Comparison of ENCODE assay signal across 8 mouse cellular contexts in the genomic region with DNA sequence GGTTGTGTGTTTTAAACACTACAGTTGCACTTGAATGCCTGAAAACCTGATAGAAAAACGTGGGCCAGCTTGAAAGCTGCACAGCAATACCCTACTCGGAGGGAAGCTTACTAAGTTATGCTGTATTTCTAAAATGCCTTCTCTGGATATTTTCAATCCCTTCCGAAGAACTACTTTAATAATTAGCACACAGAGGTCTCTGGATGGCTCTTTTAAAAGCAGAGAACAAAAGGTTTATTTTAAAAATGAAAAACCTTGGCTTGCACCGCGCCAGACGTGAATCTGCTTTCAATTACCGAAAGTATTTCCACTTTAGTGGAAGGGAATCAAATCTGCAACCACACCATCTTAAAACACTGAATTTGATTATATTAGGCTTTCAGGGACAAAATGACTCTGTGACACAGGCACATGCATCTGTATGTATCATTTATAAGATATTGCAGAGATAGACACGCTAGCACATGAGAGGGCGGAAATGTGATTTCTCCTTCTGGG.
DNase-seq lines count a peak whose midpoint lies in the region; ATAC-seq and TF ChIP-seq lines count a peak whose summit lies in the region.
"Had no signal": no experiment of that assay in that cellular context is flagged by ENCODE, and none has a peak within 500 bp of the region (broad histone marks: within the 10 kb centered on the region; RNA-seq: fewer than 3 reads in every experiment).

No protein-coding gene starts in this region.

- H3K9ac ChIP-seq in lung, embryonic 16.5 days (ENCODE audit: low read length) = peak overlapping the region; percentile 23; the same call in 1 of the 2 replicates
- peak overlapping the region; percentile 70 for H3K9ac ChIP-seq in forebrain, postnatal 0 days
- H3K9ac ChIP-seq in liver, embryonic 12.5 days = no peak overlapping the region

- TF ChIP-seq CTCF in lung, adult 2 months (IDR thresholded peaks at IDR 0.05; ENCODE audit: insufficient read depth, low read length) = no peak
- TF ChIP-seq CTCF in forebrain, postnatal 0 days (IDR thresholded peaks at IDR 0.05; ENCODE audit: low read depth) = no peak

- no peaks in the 10 kb centered on the region; the same call in 1 of the 2 replicates for H3K4me1 ChIP-seq in lung, embryonic 16.5 days (replicated peaks; ENCODE audit: control insufficient read depth, insufficient read depth, low read length)
- H3K4me1 ChIP-seq in lung, adult 2 months (ENCODE audit: control insufficient read depth, insufficient read depth, low read length) = no peaks in the 10 kb centered on the region
- 0 out of 2 replicates have a peak, but pooled peaks cover 6% of the 10 kb centered on the region for H3K4me1 ChIP-seq in forebrain, postnatal 0 days (ENCODE audit: insufficient read depth)
- no peaks in the 10 kb centered on the region for H3K4me1 ChIP-seq in liver, embryonic 12.5 days

- TF ChIP-seq POLR2A in lung, adult 2 months (IDR thresholded peaks at IDR 0.05; ENCODE audit: borderline replicate concordance, extremely low read depth, low read depth, low read length) = no peak

- peak overlapping the region; percentile 98 for H3K4me2 ChIP-seq in lung, embryonic 16.5 days (ENCODE audit: low read depth, low read length)
- peak overlapping the region; percentile 93 for H3K4me2 ChIP-seq in forebrain, postnatal 0 days (ENCODE audit: low read depth)
- peak overlapping the region; percentile 63 for H3K4me2 ChIP-seq in liver, embryonic 12.5 days

- no peak overlapping the region for H3K27ac ChIP-seq in lung, embryonic 16.5 days (ENCODE audit: low read length)
- peak overlapping the region; percentile 47; the same call in 1 of the 2 replicates for H3K27ac ChIP-seq in forebrain, postnatal 0 days (ENCODE audit: low read depth, low read length)
- H3K27ac ChIP-seq in liver, embryonic 12.5 days = no peak overlapping the region

- 6% methylated on average over 9 of the region's 9 CpGs for whole genome bisulfite sequencing in lung, embryonic 16.5 days
- WGBS in lung, adult 2 months = 11% methylated on average over 9 of the region's 9 CpGs
- WGBS in forebrain, postnatal 0 days = 2% methylated on average over 9 of the region's 9 CpGs
- WGBS in liver, embryonic 12.5 days (ENCODE audit: insufficient replicate concordance) = 6% methylated on average over 9 of the region's 9 CpGs

- no peak for DNase-seq in lung, adult 2 months
- DNase-seq in forebrain, postnatal 0 days = no peak
- DNase-seq in right cerebral cortex, adult 18-20 months = no peak
- DNase-seq: right cerebral cortex, postnatal 4 days had no signal

- no peaks in the 10 kb centered on the region for H3K9me3 ChIP-seq in lung, embryonic 16.5 days (ENCODE audit: control insufficient read depth, low read length)
- H3K9me3 ChIP-seq in forebrain, postnatal 0 days (ENCODE audit: low read length) = no peaks in the 10 kb centered on the region
- no peaks in the 10 kb centered on the region for H3K9me3 ChIP-seq in liver, embryonic 12.5 days (replicated peaks)

- H3K4me3 ChIP-seq in lung, embryonic 16.5 days (ENCODE audit: low read length) = peak overlapping the region; percentile 73
- H3K4me3 ChIP-seq in lung, adult 2 months (replicated peaks; ENCODE audit: extremely low read depth, low read depth, low read length) = no peak overlapping the region
- H3K4me3 ChIP-seq in forebrain, postnatal 0 days (ENCODE audit: low read depth, low read length) = peak overlapping the region; percentile 83
- H3K4me3 ChIP-seq in liver, embryonic 12.5 days = peak overlapping the region; percentile 55

- no peak for ATAC-seq in lung, embryonic 16.5 days (ENCODE audit: low read depth)
- ATAC-seq in forebrain, postnatal 0 days = no peak
- ATAC-seq in liver, embryonic 12.5 days = no peak
- ATAC-seq in inflammation-experienced regulatory T-cells, adult 6 months = no peak
- no peak for ATAC-seq in granulocyte monocyte progenitor cell, adult 5-6 weeks (replicated peaks; ENCODE audit: poor library complexity, severe bottlenecking)

- no peaks in the 10 kb centered on the region for H3K36me3 ChIP-seq in lung, embryonic 16.5 days (ENCODE audit: control insufficient read depth, insufficient read depth, low read length)
- no peaks in the 10 kb centered on the region for H3K36me3 ChIP-seq in forebrain, postnatal 0 days (ENCODE audit: insufficient read depth)
- H3K36me3 ChIP-seq in liver, embryonic 12.5 days = no peaks in the 10 kb centered on the region

- H3K27me3 ChIP-seq in lung, embryonic 16.5 days (ENCODE audit: control insufficient read depth, insufficient read depth, low read depth, low read length) = peaks cover 22% of the 10 kb centered on the region
- H3K27me3 ChIP-seq in forebrain, postnatal 0 days (ENCODE audit: insufficient read depth, low read length) = no peaks in the 10 kb centered on the region
- peaks cover 35% of the 10 kb centered on the region for H3K27me3 ChIP-seq in liver, embryonic 12.5 days (replicated peaks)
